ENCODE assay signal across 10 mouse cellular contexts in the genomic region with DNA sequence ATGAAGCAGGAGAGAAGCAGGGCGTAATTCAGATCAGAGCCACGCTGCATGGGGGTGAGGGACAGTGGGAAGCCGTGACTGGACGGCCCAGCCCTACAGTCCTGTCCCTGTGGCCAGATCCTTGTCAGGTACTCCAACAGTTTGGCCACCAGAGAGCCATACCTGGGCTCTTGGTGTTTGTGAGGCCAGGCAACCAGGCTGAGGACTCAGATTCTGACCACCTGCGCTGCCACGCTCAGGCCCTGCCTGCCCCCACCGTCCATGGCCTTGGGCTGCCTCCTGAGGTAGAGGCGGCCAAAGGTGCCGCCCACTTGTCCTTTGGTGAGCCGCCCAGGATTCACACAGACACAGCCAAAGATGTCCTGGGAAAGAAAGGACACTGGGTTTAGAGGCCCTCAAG. TPM values are rescaled to one million over a fixed set of nuclear protein-coding genes. Genes with fewer than 3 reads are reported as not detected.
DNase-seq lines count a peak whose midpoint lies in the region; ATAC-seq and TF ChIP-seq lines count a peak whose summit lies in the region.
"Had no signal": no experiment of that assay in that cellular context is flagged by ENCODE, and none has a peak within 500 bp of the region (broad histone marks: within the 10 kb centered on the region; RNA-seq: fewer than 3 reads in every experiment).

No protein-coding gene starts in this region.

- WGBS in forebrain, embryonic 12.5 days = 92% methylated on average over 10 of the region's 10 CpGs
- 91% methylated on average over 10 of the region's 10 CpGs for WGBS in forebrain, embryonic 11.5 days
- 82% methylated on average over 10 of the region's 10 CpGs for WGBS in kidney, embryonic 15.5 days
- WGBS in heart, postnatal 0 days = 71% methylated on average over 10 of the region's 10 CpGs
- 95% methylated on average over 10 of the region's 10 CpGs for WGBS in midbrain, embryonic 14.5 days

- no peak overlapping the region for H3K9ac ChIP-seq in forebrain, embryonic 12.5 days
- no peak overlapping the region for H3K9ac ChIP-seq in forebrain, embryonic 11.5 days (ENCODE audit: low read length)
- H3K9ac ChIP-seq in kidney, embryonic 15.5 days = no peak overlapping the region
- no peak overlapping the region for H3K9ac ChIP-seq in heart, postnatal 0 days (replicated peaks; ENCODE audit: low read depth, low read length)
- H3K9ac ChIP-seq in midbrain, embryonic 14.5 days (replicated peaks; ENCODE audit: low read length) = no peak overlapping the region

- H3K27ac ChIP-seq in forebrain, embryonic 12.5 days = 0 out of 2 replicates have a peak overlapping the region, but pooled peaks have one; percentile 31
- H3K27ac ChIP-seq in forebrain, embryonic 11.5 days (ENCODE audit: low read depth, low read length) = no peak overlapping the region
- peak overlapping the region; percentile 72 for H3K27ac ChIP-seq in kidney, embryonic 15.5 days
- H3K27ac ChIP-seq in heart, postnatal 0 days (ENCODE audit: low read depth) = peak overlapping the region; percentile 75
- H3K27ac ChIP-seq in midbrain, embryonic 14.5 days (replicated peaks; ENCODE audit: low read depth, low read length) = no peak overlapping the region
- H3K27ac ChIP-seq: macrophage had no signal

- H3K4me2 ChIP-seq in forebrain, embryonic 12.5 days = no peak overlapping the region
- no peak overlapping the region for H3K4me2 ChIP-seq in forebrain, embryonic 11.5 days (ENCODE audit: low read depth, low read length, severe bottlenecking)
- no peak overlapping the region for H3K4me2 ChIP-seq in kidney, embryonic 15.5 days
- H3K4me2 ChIP-seq in heart, postnatal 0 days (ENCODE audit: low read depth, low read length) = no peak overlapping the region
- no peak overlapping the region for H3K4me2 ChIP-seq in midbrain, embryonic 14.5 days (ENCODE audit: low read length)

- ATAC-seq in forebrain, embryonic 12.5 days (ENCODE audit: low FRiP score) = no peak
- ATAC-seq in forebrain, embryonic 11.5 days (replicated peaks; ENCODE audit: low FRiP score) = no peak
- no peak for ATAC-seq in kidney, embryonic 15.5 days (replicated peaks; ENCODE audit: low FRiP score)
- no peak for ATAC-seq in heart, postnatal 0 days (ENCODE audit: insufficient read depth, low read depth)
- no peak for ATAC-seq in midbrain, embryonic 14.5 days (ENCODE audit: low FRiP score, low TSS enrichment)

- TF ChIP-seq CTCF in heart, postnatal 0 days (IDR thresholded peaks at IDR 0.05; ENCODE audit: low read depth) = no peak

- peaks cover 14% of the 10 kb centered on the region for H3K4me1 ChIP-seq in forebrain, embryonic 12.5 days
- 0 out of 2 replicates have a peak, but pooled peaks cover 2% of the 10 kb centered on the region for H3K4me1 ChIP-seq in forebrain, embryonic 11.5 days (replicated peaks; ENCODE audit: control insufficient read depth, insufficient read depth, low read length)
- peaks cover 57% of the 10 kb centered on the region for H3K4me1 ChIP-seq in kidney, embryonic 15.5 days
- H3K4me1 ChIP-seq in heart, postnatal 0 days (ENCODE audit: control insufficient read depth, insufficient read depth) = peaks cover 46% of the 10 kb centered on the region
- H3K4me1 ChIP-seq in midbrain, embryonic 14.5 days (ENCODE audit: control insufficient read depth, insufficient read depth, low read length) = peaks cover 7% of the 10 kb centered on the region

- peaks cover 52% of the 10 kb centered on the region for H3K36me3 ChIP-seq in forebrain, embryonic 12.5 days (replicated peaks)
- peaks cover 6% of the 10 kb centered on the region; the same call in 1 of the 2 replicates for H3K36me3 ChIP-seq in forebrain, embryonic 11.5 days (ENCODE audit: control insufficient read depth, insufficient read depth, low read length)
- H3K36me3 ChIP-seq in kidney, embryonic 15.5 days = peaks cover 48% of the 10 kb centered on the region
- peaks cover 8% of the 10 kb centered on the region for H3K36me3 ChIP-seq in heart, postnatal 0 days (replicated peaks; ENCODE audit: control insufficient read depth, insufficient read depth, low read length)
- H3K36me3 ChIP-seq in midbrain, embryonic 14.5 days (ENCODE audit: control insufficient read depth, insufficient read depth, low read length) = peaks cover 10% of the 10 kb centered on the region

- no peaks in the 10 kb centered on the region for H3K27me3 ChIP-seq in forebrain, embryonic 12.5 days
- no peaks in the 10 kb centered on the region for H3K27me3 ChIP-seq in forebrain, embryonic 11.5 days (ENCODE audit: control insufficient read depth, insufficient read depth, low read length)
- H3K27me3 ChIP-seq in kidney, embryonic 15.5 days = no peaks in the 10 kb centered on the region
- H3K27me3 ChIP-seq in heart, postnatal 0 days (ENCODE audit: control insufficient read depth, insufficient read depth, low read length) = no peaks in the 10 kb centered on the region
- no peaks in the 10 kb centered on the region for H3K27me3 ChIP-seq in midbrain, embryonic 14.5 days (ENCODE audit: control insufficient read depth, insufficient read depth, low read length)
- H3K27me3 ChIP-seq: CH12.LX had no signal

- H3K9me3 ChIP-seq in forebrain, embryonic 12.5 days = no peaks in the 10 kb centered on the region
- no peaks in the 10 kb centered on the region for H3K9me3 ChIP-seq in forebrain, embryonic 11.5 days (ENCODE audit: control insufficient read depth, low read length)
- H3K9me3 ChIP-seq in kidney, embryonic 15.5 days (replicated peaks) = no peaks in the 10 kb centered on the region
- no peaks in the 10 kb centered on the region for H3K9me3 ChIP-seq in heart, postnatal 0 days (replicated peaks; ENCODE audit: control insufficient read depth, low read length)
- H3K9me3 ChIP-seq in midbrain, embryonic 14.5 days (ENCODE audit: control insufficient read depth, low read length) = no peaks in the 10 kb centered on the region

- no peak overlapping the region for H3K4me3 ChIP-seq in forebrain, embryonic 12.5 days (replicated peaks)
- no peak overlapping the region for H3K4me3 ChIP-seq in forebrain, embryonic 11.5 days (ENCODE audit: low read depth, low read length)
- H3K4me3 ChIP-seq in kidney, embryonic 15.5 days (replicated peaks) = no peak overlapping the region
- no peak overlapping the region for H3K4me3 ChIP-seq in heart, postnatal 0 days (ENCODE audit: low read depth, low read length)
- H3K4me3 ChIP-seq in midbrain, embryonic 14.5 days (replicated peaks; ENCODE audit: low read depth, low read length) = no peak overlapping the region

- TF ChIP-seq EP300 in heart, postnatal 0 days (IDR thresholded peaks at IDR 0.05; ENCODE audit: low read depth) = no peak

- no peak for DNase-seq in forebrain, embryonic 11.5 days (ENCODE audit: low spot score)
- DNase-seq in kidney, postnatal 10 days = no peak
- DNase-seq in adrenal gland, postnatal 14 days = peak; percentile 71
- DNase-seq in heart, postnatal 0 days (ENCODE audit: low spot score) = no peak
- no peak for DNase-seq in thymus, postnatal 4 days
- no peak for DNase-seq in midbrain, embryonic 14.5 days

RNA-seq across cellular contexts. Expression of a gene that starts 16.0 kb away (rescaled TPM):
- 2.2 TPM in 2 replicates for polyA plus RNA-seq in forebrain, embryonic 12.5 days (2016; fragmentation: Nextera tagmentation; extraction: Ambion mirVana)
- 1.8 and 2.5 TPM in 2 replicates for polyA plus RNA-seq in forebrain, embryonic 11.5 days (2014; fragmentation: Nextera tagmentation; extraction: Ambion mirVana)
- polyA plus RNA-seq in kidney, embryonic 15.5 days (2015; fragmentation: Nextera tagmentation; extraction: Ambion mirVana) = 13.4 and 15.5 TPM in 2 replicates
- total RNA-seq in adrenal gland, postnatal 14 days (2021) = 9.6 and 9.7 TPM in 2 replicates
- total RNA-seq in heart, postnatal 0 days (2014; rRNA removed; ENCODE audit: low replicate concordance) = 15.7 and 17.4 TPM in 2 replicates
- polyA plus RNA-seq in heart, postnatal 0 days (2015; fragmentation: Nextera tagmentation; extraction: Ambion mirVana) = 8.8 and 9.5 TPM in 2 replicates
- 12.3 and 16.2 TPM in 2 replicates for polyA plus RNA-seq in midbrain, embryonic 14.5 days (2014; fragmentation: Nextera tagmentation; extraction: Ambion mirVana)

RNA-seq across cellular contexts. Expression of a gene that starts 23.3 kb away (rescaled TPM):
- polyA plus RNA-seq in forebrain, embryonic 12.5 days (2016; fragmentation: Nextera tagmentation; extraction: Ambion mirVana) = 76.8 and 80.4 TPM in 2 replicates
- 108 and 118 TPM in 2 replicates for polyA plus RNA-seq in forebrain, embryonic 11.5 days (2014; fragmentation: Nextera tagmentation; extraction: Ambion mirVana)
- 75.3 and 83.2 TPM in 2 replicates for polyA plus RNA-seq in kidney, embryonic 15.5 days (2015; fragmentation: Nextera tagmentation; extraction: Ambion mirVana)
- 24.6 and 28.4 TPM in 2 replicates for total RNA-seq in adrenal gland, postnatal 14 days (2021)
- 44.7 and 64.3 TPM in 2 replicates for total RNA-seq in heart, postnatal 0 days (2014; rRNA removed; ENCODE audit: low replicate concordance)
- 32.7 and 34.1 TPM in 2 replicates for polyA plus RNA-seq in heart, postnatal 0 days (2015; fragmentation: Nextera tagmentation; extraction: Ambion mirVana)
- polyA plus RNA-seq in midbrain, embryonic 14.5 days (2014; fragmentation: Nextera tagmentation; extraction: Ambion mirVana) = 17.6 and 23.4 TPM in 2 replicates

RNA-seq across cellular contexts. Expression of a gene that starts 27.8 kb away (rescaled TPM):
- polyA plus RNA-seq in forebrain, embryonic 12.5 days (2016; fragmentation: Nextera tagmentation; extraction: Ambion mirVana) = 184 and 203 TPM in 2 replicates
- 232 and 246 TPM in 2 replicates for polyA plus RNA-seq in forebrain, embryonic 11.5 days (2014; fragmentation: Nextera tagmentation; extraction: Ambion mirVana)
- 166 and 178 TPM in 2 replicates for polyA plus RNA-seq in kidney, embryonic 15.5 days (2015; fragmentation: Nextera tagmentation; extraction: Ambion mirVana)
- 118 and 119 TPM in 2 replicates for total RNA-seq in adrenal gland, postnatal 14 days (2021)
- 57.8 and 91.8 TPM in 2 replicates for total RNA-seq in heart, postnatal 0 days (2014; rRNA removed; ENCODE audit: low replicate concordance)
- 60.5 and 61.4 TPM in 2 replicates for polyA plus RNA-seq in heart, postnatal 0 days (2015; fragmentation: Nextera tagmentation; extraction: Ambion mirVana)
- 96.6 and 108 TPM in 2 replicates for polyA plus RNA-seq in midbrain, embryonic 14.5 days (2014; fragmentation: Nextera tagmentation; extraction: Ambion mirVana)

RNA-seq across cellular contexts. Expression of a gene that starts 45.3 kb away (rescaled TPM):
- polyA plus RNA-seq in forebrain, embryonic 12.5 days (2016; fragmentation: Nextera tagmentation; extraction: Ambion mirVana) = not detected in 2 replicates
- not detected in 2 replicates for polyA plus RNA-seq in forebrain, embryonic 11.5 days (2014; fragmentation: Nextera tagmentation; extraction: Ambion mirVana)
- polyA plus RNA-seq in kidney, embryonic 15.5 days (2015; fragmentation: Nextera tagmentation; extraction: Ambion mirVana) = not detected in 2 replicates
- not detected in 2 replicates for total RNA-seq in adrenal gland, postnatal 14 days (2021)
- not detected in 2 replicates for total RNA-seq in heart, postnatal 0 days (2014; rRNA removed; ENCODE audit: low replicate concordance)
- polyA plus RNA-seq in heart, postnatal 0 days (2015; fragmentation: Nextera tagmentation; extraction: Ambion mirVana) = not detected in 2 replicates
- polyA plus RNA-seq in midbrain, embryonic 14.5 days (2014; fragmentation: Nextera tagmentation; extraction: Ambion mirVana) = not detected in 2 replicates
- total RNA-seq: CH12.LX had no signal
- polyA plus RNA-seq: macrophage had no signal

RNA-seq across cellular contexts. Expression of a gene that starts 46.7 kb away (rescaled TPM):
- 11.1 and 12.8 TPM in 2 replicates for polyA plus RNA-seq in forebrain, embryonic 12.5 days (2016; fragmentation: Nextera tagmentation; extraction: Ambion mirVana)
- polyA plus RNA-seq in forebrain, embryonic 11.5 days (2014; fragmentation: Nextera tagmentation; extraction: Ambion mirVana) = 10.1 and 10.7 TPM in 2 replicates
- polyA plus RNA-seq in kidney, embryonic 15.5 days (2015; fragmentation: Nextera tagmentation; extraction: Ambion mirVana) = 4.2 and 4.7 TPM in 2 replicates
- total RNA-seq in adrenal gland, postnatal 14 days (2021) = 1.4 and 1.7 TPM in 2 replicates
- 0.81 and 3.3 TPM in 2 replicates for total RNA-seq in heart, postnatal 0 days (2014; rRNA removed; ENCODE audit: low replicate concordance)
- polyA plus RNA-seq in heart, postnatal 0 days (2015; fragmentation: Nextera tagmentation; extraction: Ambion mirVana) = 0.85 and 0.91 TPM in 2 replicates
- polyA plus RNA-seq in midbrain, embryonic 14.5 days (2014; fragmentation: Nextera tagmentation; extraction: Ambion mirVana) = 9.9 and 10.8 TPM in 2 replicates

Comparison
In these comparisons a context has a peak if more than half of its experiments do, and no peak if none do; other contexts are left out.
1. H3K27ac ChIP-seq: peak in forebrain, embryonic 12.5 days (single experiment), kidney, embryonic 15.5 days (single experiment) and heart, postnatal 0 days (single experiment); none in forebrain, embryonic 11.5 days (single experiment) and midbrain, embryonic 14.5 days (single experiment).